Mouse (Mus musculus) CD4-positive helper T cell, adult 2 months (primary cell): ENCODE data around the gene Homer3.

Source experiments
- DNase-seq: peaks from one replicate; pipeline ENCODE4 v3.0.0-alpha.2; 2012; ENCODE audit warnings: low read depth, missing footprints, low spot score

Homer3 gene

GRCm38 (mm10) chr8:70332070-70332877 lies 49.6 kb downstream of the Homer3 start:
- DNase-seq = no peak

DNA sequence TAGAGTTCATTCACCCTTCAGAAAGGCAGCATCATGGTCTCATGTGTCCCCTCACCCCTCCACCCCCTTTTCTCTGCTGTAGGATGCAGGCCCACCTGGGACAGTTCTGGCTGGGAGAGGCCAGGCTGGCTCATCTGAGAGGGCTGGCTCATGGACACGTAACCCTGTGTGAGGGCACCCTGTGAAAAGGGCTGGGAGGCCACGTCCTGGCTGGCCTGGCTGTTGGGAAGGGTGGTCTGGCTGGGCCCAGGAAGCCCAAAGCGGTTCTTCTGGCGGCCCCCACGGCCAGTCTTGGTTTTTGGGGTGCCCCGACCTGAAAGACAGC lies 50.2 kb downstream of the Homer3 start:
- no peak for DNase-seq

GRCm38 (mm10) chr8:70338931-70339330 lies 56.3 kb downstream of the Homer3 start:
- DNase-seq = no peak

GRCm38 (mm10) chr8:70340659-70341058 lies 58.0 kb downstream of the Homer3 start:
- no peak for DNase-seq

DNA sequence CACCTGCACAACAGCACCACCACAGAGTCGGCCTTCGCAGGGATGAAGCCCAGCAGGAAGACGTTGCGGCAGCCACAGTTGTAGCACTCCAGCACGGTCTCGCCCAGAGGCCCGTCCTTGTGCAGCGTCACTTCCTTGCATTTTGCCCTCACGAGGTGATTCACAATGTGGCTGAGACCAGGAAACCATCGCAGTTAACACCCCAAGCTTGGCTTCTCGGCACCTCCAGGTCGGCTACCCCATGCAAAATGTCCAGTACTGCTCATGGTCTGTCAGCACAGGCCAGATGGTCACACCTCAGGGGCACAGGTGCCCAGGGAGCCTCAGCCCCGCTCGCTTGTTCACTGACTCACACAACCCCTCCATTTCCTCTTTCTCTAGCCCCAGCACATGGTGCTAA lies 59.4 kb downstream of the Homer3 start:
- DNase-seq = no peak

DNA sequence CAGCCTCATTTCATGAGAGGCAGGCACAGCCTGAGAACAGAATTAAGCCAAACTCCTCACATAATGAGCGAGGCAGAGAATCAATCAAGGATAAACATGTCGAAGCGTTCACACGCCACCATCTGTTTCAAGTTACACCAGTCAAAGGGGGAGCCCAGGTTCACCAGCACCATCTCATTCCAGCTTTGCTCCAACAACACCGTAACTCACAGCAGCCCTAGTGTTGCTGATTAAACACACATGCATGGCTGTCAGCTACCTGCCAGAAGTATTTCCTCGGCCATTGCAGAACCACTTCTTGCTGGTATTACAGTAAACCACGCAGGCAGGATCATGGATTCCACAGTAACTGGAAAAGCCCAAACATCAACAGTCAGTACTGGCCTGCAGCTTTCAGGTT lies 60.4 kb downstream of the Homer3 start:
- DNase-seq = no peak

- DNase-seq = peak; percentile 38
Measured at GRCm38 (mm10) chr8:70343696-70344095, 61.1 kb downstream of the Homer3 start.
